Mouse (Mus musculus) liver, embryonic 14.5 days (tissue): Measurements from ENCODE around the gene Adam29.

Experiments used
- CTCF ChIP-seq: IDR thresholded peaks from 2 replicates; pipeline ENCODE4 v1.5.1; 2016; ENCODE audit warnings: antibody characterized with exemption, low read depth, control low read depth
- EP300 ChIP-seq: IDR thresholded peaks from 2 replicates; pipeline ENCODE4 v1.6.1; 2016; ENCODE audit warnings: antibody characterized with exemption, low read depth

GRCm38 (mm10) chr8:55940526-55940880 lies 33.8 kb upstream of the Adam29 start:
- TF ChIP-seq CTCF (no peak), EP300 (no peak)
